Mouse (Mus musculus) right cerebral cortex, adult 2 months (tissue): Measurements from ENCODE around the gene Ddx31.

Experiments
- DNase-seq, 2 experiments: peaks; one replicate each; pipeline ENCODE4 v3.0.0; 2021 to 2022; ENCODE audit warnings: low spot score in 2 of 2

Gene Ddx31

GRCm38 (mm10) chr2:28840222-28840951 lies at the start of gene Ddx31, which contains the start of gene Gtf3c4:
TSS of gene Ddx31 (plus strand) at chr2:28840406.
TSS of gene Gtf3c4 (minus strand) at chr2:28840360.
- DNase-seq, result peak; percentile 96

GRCm38 (mm10) chr2:28792931-28793610 lies 47.1 kb upstream of the Ddx31 start:
- peak in 1 of 2 experiments; percentile 10 for DNase-seq

GRCm38 (mm10) chr2:28794623-28795022 lies 45.6 kb upstream of the Ddx31 start:
- no peak for DNase-seq

- DNase-seq, result no peak
These were observed 43.9 kb upstream of the Ddx31 start for GRCm38 (mm10) chr2:28796298-28796697.

- no peak for DNase-seq
These were observed 42.6 kb upstream of the Ddx31 start for GRCm38 (mm10) chr2:28797490-28798106.

GRCm38 (mm10) chr2:28798390-28798789 lies 41.8 kb upstream of the Ddx31 start:
- no peak for DNase-seq

- DNase-seq, result no peak
These were observed 40.6 kb upstream of the Ddx31 start for GRCm38 (mm10) chr2:28799575-28799974.

- DNase-seq, result no peak
These were observed 36.8 kb upstream of the Ddx31 start for GRCm38 (mm10) chr2:28803406-28803805.

- DNase-seq, result no peak
These were observed 31.4 kb upstream of the Ddx31 start for GRCm38 (mm10) chr2:28808841-28809240.

GRCm38 (mm10) chr2:28810260-28811013 lies 29.8 kb upstream of the Ddx31 start:
- DNase-seq, result no peak

GRCm38 (mm10) chr2:28818866-28819265 lies 21.3 kb upstream of the Ddx31 start:
- peak; percentile 14 to 27 for DNase-seq

- no peak for DNase-seq
These were observed 10.9 kb upstream of the Ddx31 start for GRCm38 (mm10) chr2:28829265-28829664.

- DNase-seq, result peak; percentile 13 to 14
These were observed 3.8 kb upstream of the Ddx31 start for GRCm38 (mm10) chr2:28836181-28836940.

GRCm38 (mm10) chr2:28839501-28840221 lies 545 bp upstream of the Ddx31 start:
- no peak for DNase-seq

GRCm38 (mm10) chr2:28842042-28842441 lies 1.8 kb downstream of the Ddx31 start:
- DNase-seq, result no peak

GRCm38 (mm10) chr2:28848879-28849278 lies 8.7 kb downstream of the Ddx31 start:
- no peak for DNase-seq

GRCm38 (mm10) chr2:28852594-28852993 lies 12.4 kb downstream of the Ddx31 start:
- no peak for DNase-seq

GRCm38 (mm10) chr2:28855773-28856172 lies 15.6 kb downstream of the Ddx31 start:
- DNase-seq, result no peak

GRCm38 (mm10) chr2:28859303-28859702 lies 19.1 kb downstream of the Ddx31 start:
- DNase-seq, result no peak

GRCm38 (mm10) chr2:28860678-28861423 lies 20.6 kb downstream of the Ddx31 start:
- no peak for DNase-seq
